Mouse (Mus musculus) forebrain, embryonic 11.5 days (tissue): ENCODE results near the gene Trim2. TPM values are rescaled to one million over a fixed set of nuclear protein-coding genes. Genes with fewer than 3 reads are reported as not detected.
A peak's percentile ranks its signal among the peaks of the same experiment; 100 is the strongest.

Experiments used
- ATAC-seq: fragments of 200-750 bp; cut with Nextera tagmentation; replicated peaks from 2 replicates; pipeline ENCODE4 v1.8.0; 2017; ENCODE audit warnings: moderate TSS enrichment; ENCODE audit not compliant: low FRiP score
- DNase-seq: peaks from one replicate; pipeline ENCODE4 v3.0.0-alpha.2; 2017; ENCODE audit warnings: low spot score
- H3K27ac ChIP-seq: fragments of 300-500 bp; sonication (generic); 2 replicates; pipeline ENCODE4 v1.5.1; 2014; ENCODE audit warnings: low read depth, low read length
- H3K27me3 ChIP-seq: fragments of 300-500 bp; sonication (generic); 2 replicates; pipeline ENCODE4 v1.6.1; 2014; ENCODE audit warnings: mild to moderate bottlenecking, low read length, mixed read lengths; ENCODE audit not compliant: control insufficient read depth, insufficient read depth
- H3K36me3 ChIP-seq: fragments of 300-500 bp; sonication (generic); 2 replicates; pipeline ENCODE4 v1.6.1; 2014; ENCODE audit warnings: mild to moderate bottlenecking, low read length, moderate library complexity, mixed read lengths; ENCODE audit not compliant: control insufficient read depth, insufficient read depth
- H3K4me1 ChIP-seq: fragments of 300-500 bp; sonication (generic); replicated peaks from 2 replicates; pipeline ENCODE4 v1.6.1; 2014; ENCODE audit warnings: low read length, mixed read lengths; ENCODE audit not compliant: control insufficient read depth, insufficient read depth
- H3K4me2 ChIP-seq: fragments of 300-500 bp; sonication (generic); 2 replicates; pipeline ENCODE4 v1.6.1; 2014; ENCODE audit warnings: low read depth, mild to moderate bottlenecking, low read length, moderate library complexity, mixed read lengths; ENCODE audit not compliant: severe bottlenecking
- H3K4me3 ChIP-seq: fragments of 300-500 bp; sonication (generic); 2 replicates; pipeline ENCODE4 v1.5.1; 2014; ENCODE audit warnings: low read depth, low read length
- H3K9ac ChIP-seq: fragments of 300-500 bp; sonication (generic); 2 replicates; pipeline ENCODE4 v1.6.1; 2014; ENCODE audit warnings: low read length
- H3K9me3 ChIP-seq: fragments of 300-500 bp; sonication (generic); 2 replicates; pipeline ENCODE4 v1.6.1; 2016; ENCODE audit warnings: low read length, mixed read lengths; ENCODE audit not compliant: control insufficient read depth
- WGBS: fragments of 180-500 bp; shearing (Covaris S2); extraction: QIAGEN DNeasy Blood & Tissue Kit; methylation state at CpG from one replicate; pipeline ENCODE4 v1.1.7; 2014; 5-methylcytosine and 5-hydroxymethylcytosine counted together
- polyA plus RNA-seq: library from polyadenylated mRNA; unstranded; fragments of >200 nt; fragmentation: Nextera tagmentation; extraction: Ambion mirVana; gene quantifications from 2 replicates; pipeline ENCODE4 v1.2.1, GENCODE M21; 2014

Gene Trim2
- polyA plus RNA-seq, 1 experiment from 2014 or later: 70.3 TPM

- DNase-seq (peak; percentile 79), ATAC-seq (no peak)
- H3K4me2 ChIP-seq: no peak overlapping the region
- H3K27me3 ChIP-seq: peaks cover 2% of the 10 kb centered on the region; the same call in 1 of the 2 replicates
- H3K27ac ChIP-seq: no peak overlapping the region
- H3K4me3 ChIP-seq: no peak overlapping the region
- H3K36me3 ChIP-seq: no peaks in the 10 kb centered on the region
- WGBS: 49% methylated on average over 22 of the region's 22 CpGs
- H3K4me1 ChIP-seq: no peaks in the 10 kb centered on the region
- H3K9me3 ChIP-seq: no peaks in the 10 kb centered on the region
- H3K9ac ChIP-seq: no peak overlapping the region
Observed at GRCm38 (mm10) chr3:84333400-84334349, 27.0 kb upstream of the Trim2 start.

DNA sequence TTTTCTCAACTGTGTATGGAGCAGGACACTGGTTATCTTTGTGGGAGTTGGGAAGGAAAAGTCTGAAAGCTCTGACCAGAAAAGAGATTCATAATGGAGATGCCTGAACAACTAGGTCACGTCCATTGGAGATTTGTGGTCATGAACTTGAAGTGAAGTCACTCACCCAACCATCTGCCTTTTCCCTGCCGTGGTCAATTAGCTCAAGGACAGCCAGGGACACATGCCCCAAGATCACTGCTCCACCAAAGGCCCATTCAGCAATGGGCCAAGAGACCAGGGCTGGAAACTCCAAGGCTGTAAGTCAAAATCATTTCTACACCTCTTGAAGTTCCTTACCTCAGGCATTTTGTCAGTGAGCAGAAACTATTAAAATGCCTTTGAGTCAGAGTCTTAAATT is 23.5 kb upstream of the Trim2 start:
- DNase-seq (no peak), ATAC-seq (no peak)
- no peaks in the 10 kb centered on the region; the same call in 1 of the 2 replicates for H3K27me3 ChIP-seq
- H3K9ac ChIP-seq: no peak overlapping the region
- WGBS: 86% methylated on average over 2 of the region's 2 CpGs
- no peaks in the 10 kb centered on the region for H3K36me3 ChIP-seq
- H3K4me1 ChIP-seq: no peaks in the 10 kb centered on the region
- H3K9me3 ChIP-seq: no peaks in the 10 kb centered on the region
- no peak overlapping the region for H3K4me2 ChIP-seq
- no peak overlapping the region for H3K27ac ChIP-seq
- no peak overlapping the region for H3K4me3 ChIP-seq

- H3K27ac ChIP-seq: no peak overlapping the region
- WGBS: 86% methylated on average over 12 of the region's 12 CpGs
- no peaks in the 10 kb centered on the region for H3K36me3 ChIP-seq
Observed at GRCm38 (mm10) chr3:84324967-84325441, 18.3 kb upstream of the Trim2 start.

GRCm38 (mm10) chr3:84324478-84324877 is 17.8 kb upstream of the Trim2 start:
- Histone ChIP-seq H3K4me3 (no peak overlapping the region), H3K4me1 (0 out of 2 replicates have a peak, but pooled peaks cover 2% of the 10 kb centered on the region), H3K4me2 (no peak overlapping the region), H3K9ac (no peak overlapping the region), H3K27ac (no peak overlapping the region), H3K27me3 (no peaks in the 10 kb centered on the region), H3K9me3 (no peaks in the 10 kb centered on the region), H3K36me3 (no peaks in the 10 kb centered on the region)
- 29% methylated on average over 3 of the region's 3 CpGs for WGBS
- ATAC-seq (no peak), DNase-seq (no peak)

More at GRCm38 (mm10) chr3:84324967-84325441, 18.3 kb upstream of the Trim2 start:
- Histone ChIP-seq H3K4me1 (0 out of 2 replicates have a peak, but pooled peaks cover 2% of the 10 kb centered on the region), H3K9me3 (no peaks in the 10 kb centered on the region), H3K4me3 (no peak overlapping the region), H3K9ac (no peak overlapping the region), H3K4me2 (no peak overlapping the region), H3K27me3 (no peaks in the 10 kb centered on the region)
- ATAC-seq: no peak
- no peak for DNase-seq

DNA sequence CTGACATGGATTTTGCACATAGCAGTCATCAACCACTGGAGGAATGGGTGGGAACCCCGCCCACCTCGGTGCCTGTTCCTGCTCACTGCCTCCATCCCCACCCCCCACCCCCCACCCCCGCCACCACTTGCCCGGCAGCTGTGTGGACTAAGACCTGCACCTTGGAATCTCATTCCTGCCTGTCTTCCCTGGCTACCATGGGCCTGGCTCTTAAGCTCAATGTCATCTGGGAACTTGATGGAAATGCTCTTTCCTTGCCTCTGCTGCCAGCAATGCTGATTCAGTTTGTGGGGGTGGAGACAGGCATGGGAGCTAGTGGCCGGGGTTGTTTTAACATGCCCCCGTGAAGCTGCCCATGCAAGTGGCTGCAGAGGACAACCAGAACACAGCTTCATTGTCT is 17.3 kb upstream of the Trim2 start:
- no peak for ATAC-seq
- H3K9me3 ChIP-seq: no peaks in the 10 kb centered on the region
- WGBS: 35% methylated on average over 6 of the region's 6 CpGs
- no peak overlapping the region for H3K4me2 ChIP-seq
- no peak for DNase-seq
- H3K4me3 ChIP-seq: no peak overlapping the region
- H3K4me1 ChIP-seq: 0 out of 2 replicates have a peak, but pooled peaks cover 2% of the 10 kb centered on the region
- no peak overlapping the region for H3K9ac ChIP-seq
- H3K27ac ChIP-seq: no peak overlapping the region
- H3K27me3 ChIP-seq: no peaks in the 10 kb centered on the region
- no peaks in the 10 kb centered on the region for H3K36me3 ChIP-seq

DNA sequence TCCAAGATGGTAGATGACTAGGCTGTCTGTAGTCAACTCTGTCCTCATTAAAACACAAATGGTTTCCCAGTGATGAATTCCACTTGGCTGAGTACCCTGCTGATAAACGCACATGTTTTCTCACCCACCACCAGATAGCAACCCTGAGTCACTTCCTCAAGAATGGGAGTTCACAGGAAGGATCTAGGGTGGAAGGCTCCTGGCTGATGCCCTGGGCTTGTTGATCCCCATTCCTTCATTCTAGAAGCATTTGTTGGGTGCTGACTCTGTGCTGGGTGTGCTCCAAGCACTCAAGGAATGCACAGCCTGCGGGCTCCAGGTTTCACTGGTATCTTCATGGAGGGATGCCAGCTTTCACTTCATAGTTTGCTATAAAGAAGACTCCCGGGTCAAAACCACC is 12.8 kb upstream of the Trim2 start:
- WGBS: 89% methylated on average over 3 of the region's 3 CpGs
- ATAC-seq (no peak), DNase-seq (no peak)
- no peak overlapping the region for H3K27ac ChIP-seq
- no peak overlapping the region for H3K9ac ChIP-seq
- H3K9me3 ChIP-seq: no peaks in the 10 kb centered on the region
- H3K4me2 ChIP-seq: no peak overlapping the region
- no peaks in the 10 kb centered on the region for H3K27me3 ChIP-seq
- no peaks in the 10 kb centered on the region for H3K36me3 ChIP-seq
- H3K4me3 ChIP-seq: no peak overlapping the region
- H3K4me1 ChIP-seq: no peaks in the 10 kb centered on the region

DNA sequence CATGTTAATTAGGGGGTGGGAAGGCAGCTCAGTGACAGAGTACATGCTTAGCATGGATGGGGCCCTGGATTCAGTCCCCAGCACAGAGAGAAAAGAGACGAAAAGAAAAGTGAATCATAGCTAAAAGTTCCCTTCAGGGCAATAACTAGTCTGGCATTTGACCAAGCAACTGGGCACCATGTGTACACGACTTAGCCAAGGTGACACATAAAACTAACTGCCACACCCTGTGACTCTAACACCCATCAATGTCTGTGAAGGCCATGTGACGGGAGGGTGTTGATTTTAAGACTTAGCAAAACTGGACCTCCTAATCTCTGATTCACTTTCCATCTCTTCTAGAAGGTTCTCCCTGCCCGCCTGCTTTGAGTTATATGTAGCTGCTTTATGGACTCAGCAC is 12.2 kb upstream of the Trim2 start:
- H3K4me2 ChIP-seq: no peak overlapping the region
- no peak overlapping the region for H3K9ac ChIP-seq
- no peak overlapping the region for H3K27ac ChIP-seq
- H3K27me3 ChIP-seq: no peaks in the 10 kb centered on the region
- no peaks in the 10 kb centered on the region for H3K9me3 ChIP-seq
- DNase-seq: no peak
- no peaks in the 10 kb centered on the region for H3K36me3 ChIP-seq
- H3K4me1 ChIP-seq: no peaks in the 10 kb centered on the region
- WGBS: 95% methylated on average over 4 of the region's 4 CpGs
- no peak overlapping the region for H3K4me3 ChIP-seq
- no peak for ATAC-seq

GRCm38 (mm10) chr3:84314651-84315191 is 8.0 kb upstream of the Trim2 start:
- Histone ChIP-seq H3K9me3 (no peaks in the 10 kb centered on the region), H3K27ac (no peak overlapping the region), H3K36me3 (no peaks in the 10 kb centered on the region), H3K9ac (no peak overlapping the region), H3K4me3 (no peak overlapping the region), H3K4me1 (no peaks in the 10 kb centered on the region), H3K4me2 (0 out of 2 replicates have a peak overlapping the region, but pooled peaks have one; percentile 19), H3K27me3 (no peaks in the 10 kb centered on the region)
- DNase-seq: no peak
- peak; percentile 57 for ATAC-seq
- WGBS: 38% methylated on average over 8 of the region's 8 CpGs
